Mouse (Mus musculus): Measurements from ENCODE around the gene Prrt1. TPM values are rescaled to one million over a fixed set of nuclear protein-coding genes. Genes with fewer than 3 reads are reported as not detected.

Gene Prrt1
- polyA plus RNA-seq, 1 experiment from 2014 or later: 2.8 TPM

- Histone ChIP-seq H3K9ac (no peak overlapping the region), H3K4me2 (no peak overlapping the region), H3K9me3 (replicated peaks) (no peaks in the 10 kb centered on the region), H3K4me1 (peaks cover 16% of the 10 kb centered on the region), H3K36me3 (ENCODE audit: poor library complexity, severe bottlenecking) (peaks cover 44% of the 10 kb centered on the region), H3K27ac (no peak overlapping the region), H3K27me3 (no peaks in the 10 kb centered on the region), H3K4me3 (no peak overlapping the region)
- 86% methylated on average over 9 of the region's 9 CpGs for WGBS
- no peak for ATAC-seq
Observed at GRCm38 (mm10) chr17:34623161-34623560, 6.2 kb upstream of the Prrt1 start.

- WGBS: 97% methylated on average over 3 of the region's 3 CpGs
- Histone ChIP-seq H3K4me2 (no peak overlapping the region), H3K36me3 (ENCODE audit: poor library complexity, severe bottlenecking) (peaks cover 44% of the 10 kb centered on the region), H3K9me3 (replicated peaks) (no peaks in the 10 kb centered on the region), H3K4me3 (no peak overlapping the region), H3K4me1 (peaks cover 34% of the 10 kb centered on the region), H3K27ac (no peak overlapping the region), H3K9ac (no peak overlapping the region), H3K27me3 (peaks cover 4% of the 10 kb centered on the region)
- no peak for ATAC-seq
Observed at GRCm38 (mm10) chr17:34624981-34625380, 4.4 kb upstream of the Prrt1 start.

GRCm38 (mm10) chr17:34626062-34626772, 3.1 kb upstream of the Prrt1 start:
- 53% methylated on average over 16 of the region's 16 CpGs for WGBS
- H3K27ac ChIP-seq: peak overlapping the region; percentile 88

GRCm38 (mm10) chr17:34626773-34627092, 2.6 kb upstream of the Prrt1 start:
- ATAC-seq: peak; percentile 8; the same call in 1 of the 2 replicates
- 2% methylated on average over 18 of the region's 18 CpGs for WGBS
- H3K27ac ChIP-seq: peak overlapping the region; percentile 88
- peak overlapping the region; percentile 80 for H3K9ac ChIP-seq
- peaks cover 22% of the 10 kb centered on the region for H3K27me3 ChIP-seq
- peak overlapping the region; percentile 81 for H3K4me3 ChIP-seq
- peak overlapping the region; percentile 93 for H3K4me2 ChIP-seq
- H3K36me3 ChIP-seq (ENCODE audit: poor library complexity, severe bottlenecking): peaks cover 32% of the 10 kb centered on the region
- H3K9me3 ChIP-seq (replicated peaks): no peaks in the 10 kb centered on the region
- H3K4me1 ChIP-seq: peaks cover 52% of the 10 kb centered on the region

More at GRCm38 (mm10) chr17:34626062-34626772, 3.1 kb upstream of the Prrt1 start:
- ATAC-seq: no peak
- peaks cover 38% of the 10 kb centered on the region for H3K36me3 ChIP-seq (ENCODE audit: poor library complexity, severe bottlenecking)
- peaks cover 47% of the 10 kb centered on the region for H3K4me1 ChIP-seq
- peak overlapping the region; percentile 81 for H3K4me3 ChIP-seq
- peak overlapping the region; percentile 80 for H3K9ac ChIP-seq
- H3K9me3 ChIP-seq (replicated peaks): no peaks in the 10 kb centered on the region
- H3K27me3 ChIP-seq: peaks cover 17% of the 10 kb centered on the region
- peak overlapping the region; percentile 93 for H3K4me2 ChIP-seq

GRCm38 (mm10) chr17:34627093-34627942, 2.0 kb upstream of the Prrt1 start:
- peak overlapping the region; percentile 80 for H3K9ac ChIP-seq
- H3K36me3 ChIP-seq (ENCODE audit: poor library complexity, severe bottlenecking): peaks cover 27% of the 10 kb centered on the region
- H3K27me3 ChIP-seq: peaks cover 28% of the 10 kb centered on the region
- peak; percentile 71 for ATAC-seq
- peak overlapping the region; percentile 88 for H3K27ac ChIP-seq
- peak overlapping the region; percentile 93 for H3K4me2 ChIP-seq
- H3K4me3 ChIP-seq: peak overlapping the region; percentile 81
- WGBS: 1% methylated on average over 36 of the region's 45 CpGs
- H3K9me3 ChIP-seq (replicated peaks): no peaks in the 10 kb centered on the region
- peaks cover 58% of the 10 kb centered on the region for H3K4me1 ChIP-seq

GRCm38 (mm10) chr17:34627943-34628643, 1.2 kb upstream of the Prrt1 start, which contains the start of gene Ppt2:
Gene Ppt2, minus strand, starts transcription at chr17:34628510.
- Histone ChIP-seq H3K4me2 (peak within 1 kb of the TSS; percentile 93), H3K4me1 (peaks cover 60% of the 10 kb centered on the region), H3K36me3 (ENCODE audit: poor library complexity, severe bottlenecking) (peaks cover 19% of the 10 kb centered on the region), H3K27ac (peak within 1 kb of the TSS; percentile 88), H3K27me3 (peaks cover 35% of the 10 kb centered on the region), H3K9ac (peak within 1 kb of the TSS; percentile 80), H3K4me3 (peak within 1 kb of the TSS; percentile 81), H3K9me3 (replicated peaks) (no peaks in the 10 kb centered on the region)
- WGBS: 6% methylated on average over 29 of the region's 29 CpGs
- ATAC-seq: no peak

- H3K36me3 ChIP-seq (ENCODE audit: poor library complexity, severe bottlenecking): peaks cover 14% of the 10 kb centered on the region; the same call in 1 of the 2 replicates
- H3K27me3 ChIP-seq: peaks cover 41% of the 10 kb centered on the region
- peak overlapping the region; percentile 80 for H3K9ac ChIP-seq
- 17% methylated on average over 5 of the region's 5 CpGs for WGBS
- no peaks in the 10 kb centered on the region for H3K9me3 ChIP-seq (replicated peaks)
- H3K4me3 ChIP-seq: peak overlapping the region; percentile 81
- peak overlapping the region; percentile 88 for H3K27ac ChIP-seq
- H3K4me1 ChIP-seq: peaks cover 60% of the 10 kb centered on the region
- ATAC-seq: no peak
- H3K4me2 ChIP-seq: peak overlapping the region; percentile 93
Observed at GRCm38 (mm10) chr17:34628644-34628967, 727 bp upstream of the Prrt1 start.

GRCm38 (mm10) chr17:34629796-34630603, 667 bp downstream of the Prrt1 start:
- peaks cover 60% of the 10 kb centered on the region for H3K4me1 ChIP-seq
- peak overlapping the region; percentile 93 for H3K4me2 ChIP-seq
- H3K27me3 ChIP-seq: peaks cover 43% of the 10 kb centered on the region
- no peak overlapping the region for H3K27ac ChIP-seq
- H3K9ac ChIP-seq: peak overlapping the region; percentile 80
- ATAC-seq: no peak
- WGBS: 13% methylated on average over 12 of the region's 12 CpGs
- H3K36me3 ChIP-seq (ENCODE audit: poor library complexity, severe bottlenecking): 0 out of 2 replicates have a peak, but pooled peaks cover 6% of the 10 kb centered on the region
- H3K4me3 ChIP-seq: peak overlapping the region; percentile 81
- H3K9me3 ChIP-seq (replicated peaks): no peaks in the 10 kb centered on the region

- Histone ChIP-seq H3K36me3 (ENCODE audit: poor library complexity, severe bottlenecking) (no peaks in the 10 kb centered on the region), H3K27me3 (peaks cover 47% of the 10 kb centered on the region), H3K4me3 (peak overlapping the region; percentile 81), H3K9me3 (replicated peaks) (no peaks in the 10 kb centered on the region), H3K27ac (no peak overlapping the region), H3K9ac (peak overlapping the region; percentile 80), H3K4me2 (peak overlapping the region; percentile 93), H3K4me1 (peaks cover 60% of the 10 kb centered on the region)
- ATAC-seq: no peak
- 5% methylated on average over 45 of the region's 48 CpGs for WGBS
Observed at GRCm38 (mm10) chr17:34630761-34631301, 1.5 kb downstream of the Prrt1 start.

- Histone ChIP-seq H3K27me3 (peaks cover 47% of the 10 kb centered on the region), H3K4me3 (peak overlapping the region; percentile 81)
Observed at GRCm38 (mm10) chr17:34631647-34632046, 2.3 kb downstream of the Prrt1 start.

GRCm38 (mm10) chr17:34632261-34632691, 2.9 kb downstream of the Prrt1 start:
- Histone ChIP-seq H3K27me3 (peaks cover 51% of the 10 kb centered on the region), H3K36me3 (ENCODE audit: poor library complexity, severe bottlenecking) (no peaks in the 10 kb centered on the region), H3K9me3 (replicated peaks) (no peaks in the 10 kb centered on the region), H3K4me2 (peak overlapping the region; percentile 93), H3K4me1 (peaks cover 50% of the 10 kb centered on the region), H3K9ac (peak overlapping the region; percentile 80), H3K27ac (no peak overlapping the region), H3K4me3 (peak overlapping the region; percentile 81)
- under 1% methylated on average over 26 of the region's 26 CpGs for WGBS
- ATAC-seq: 0 out of 2 replicates have a peak, but pooled peaks have one; percentile 34

More at GRCm38 (mm10) chr17:34631647-34632046, 2.3 kb downstream of the Prrt1 start:
- Histone ChIP-seq H3K9ac (peak overlapping the region; percentile 80), H3K27ac (no peak overlapping the region), H3K9me3 (replicated peaks) (no peaks in the 10 kb centered on the region), H3K36me3 (ENCODE audit: poor library complexity, severe bottlenecking) (no peaks in the 10 kb centered on the region), H3K4me1 (peaks cover 52% of the 10 kb centered on the region), H3K4me2 (peak overlapping the region; percentile 93)
- WGBS: 4% methylated on average over 12 of the region's 12 CpGs
- no peak for ATAC-seq
